Mouse (Mus musculus): ENCODE results near the gene Ift81.

- no peak for TF ChIP-seq CTCF (IDR thresholded peaks at IDR 0.05; ENCODE audit: low read depth)
- no peak for TF ChIP-seq EP300 (IDR thresholded peaks at IDR 0.05; ENCODE audit: low read depth)
Observed at GRCm38 (mm10) chr5:122635228-122635627, 20.9 kb upstream of the Ift81 start.

Data from heart, postnatal 0 days (tissue).